Mouse (Mus musculus): ENCODE measurements around the gene Med13l.

Med13l gene

GRCm38 (mm10) chr5:118594470-118595236 is 34.2 kb downstream of the Med13l start:
- peak; percentile 60 for DNase-seq (ENCODE audit: low spot score)

GRCm38 (mm10) chr5:118595901-118596300 is 35.4 kb downstream of the Med13l start:
- no peak for DNase-seq (ENCODE audit: low spot score)

GRCm38 (mm10) chr5:118596452-118597092 is 36.1 kb downstream of the Med13l start:
- DNase-seq (ENCODE audit: low spot score), result no peak

- DNase-seq (ENCODE audit: low spot score), result no peak
These were observed 38.1 kb downstream of the Med13l start for GRCm38 (mm10) chr5:118598601-118599000.

DNA sequence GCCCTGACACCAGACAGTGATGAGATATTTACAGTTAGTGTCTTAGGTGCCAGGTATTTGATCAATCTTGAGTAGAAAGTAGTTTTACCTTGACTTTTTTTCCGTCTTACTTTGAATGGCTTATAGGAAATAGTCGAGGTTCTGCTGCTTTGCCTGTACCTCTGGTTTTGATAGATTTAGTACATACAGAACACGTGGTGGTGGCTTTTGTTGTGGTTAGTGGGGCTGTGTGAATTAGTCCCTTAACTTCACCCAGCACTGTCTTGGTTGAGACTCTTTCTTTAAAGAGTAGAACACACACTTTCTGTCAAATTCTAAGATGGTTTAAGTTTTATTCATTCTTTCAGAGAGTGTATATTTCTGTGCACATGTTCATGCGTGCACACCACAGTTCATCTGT is 41.0 kb downstream of the Med13l start:
- no peak for DNase-seq (ENCODE audit: low spot score)

DNA sequence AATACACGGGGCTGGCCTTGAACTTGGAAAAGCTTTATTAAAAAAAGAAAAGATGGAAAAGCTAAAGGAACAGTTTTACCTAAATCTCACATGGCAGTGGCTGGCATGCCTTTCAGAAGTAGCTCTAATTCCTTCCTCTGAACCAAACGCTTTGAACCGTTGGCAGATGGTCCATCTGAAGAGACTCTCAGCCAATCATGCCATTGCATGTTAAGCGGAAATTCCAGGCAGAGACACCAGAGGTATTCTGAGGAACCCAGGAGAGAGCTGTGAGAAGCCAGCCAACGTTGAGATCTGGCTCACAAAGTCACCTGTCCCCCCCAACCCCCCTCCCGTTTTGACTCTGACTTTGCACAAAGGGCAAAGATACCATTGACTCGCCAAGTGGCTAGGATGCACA is 42.2 kb downstream of the Med13l start:
- no peak for DNase-seq (ENCODE audit: low spot score)

DNA sequence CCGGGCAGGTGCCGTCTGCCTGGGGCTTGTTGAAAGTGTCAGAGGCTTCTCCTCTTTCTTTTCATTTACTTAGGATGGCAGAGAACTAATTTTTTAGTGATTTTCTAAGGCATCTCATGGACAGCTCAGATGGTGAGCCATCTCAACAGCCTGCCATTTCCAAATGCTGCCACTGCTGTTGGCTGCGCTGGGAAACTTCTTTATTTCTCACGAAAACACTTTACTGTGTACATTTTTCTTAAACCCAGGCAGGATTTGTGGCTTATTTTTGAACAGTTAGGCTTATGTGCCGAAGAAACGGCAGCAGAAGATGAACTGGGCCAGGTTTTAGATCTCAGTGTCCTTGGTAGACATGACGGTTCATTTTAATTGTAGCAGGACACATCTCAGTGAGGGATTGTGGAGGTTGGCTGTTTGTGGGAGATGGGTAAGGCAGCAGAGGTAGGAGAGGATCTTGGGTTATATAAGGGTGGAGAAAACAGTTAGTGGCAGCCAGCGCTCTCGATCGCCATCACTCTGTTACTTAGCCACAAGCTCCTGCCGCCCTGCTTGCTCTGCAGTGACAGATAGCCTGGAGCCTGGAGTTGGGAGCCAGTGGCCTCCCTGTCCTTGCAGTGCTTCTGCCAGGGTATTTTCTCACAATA is 45.1 kb downstream of the Med13l start:
- DNase-seq (ENCODE audit: low spot score), result no peak

DNA sequence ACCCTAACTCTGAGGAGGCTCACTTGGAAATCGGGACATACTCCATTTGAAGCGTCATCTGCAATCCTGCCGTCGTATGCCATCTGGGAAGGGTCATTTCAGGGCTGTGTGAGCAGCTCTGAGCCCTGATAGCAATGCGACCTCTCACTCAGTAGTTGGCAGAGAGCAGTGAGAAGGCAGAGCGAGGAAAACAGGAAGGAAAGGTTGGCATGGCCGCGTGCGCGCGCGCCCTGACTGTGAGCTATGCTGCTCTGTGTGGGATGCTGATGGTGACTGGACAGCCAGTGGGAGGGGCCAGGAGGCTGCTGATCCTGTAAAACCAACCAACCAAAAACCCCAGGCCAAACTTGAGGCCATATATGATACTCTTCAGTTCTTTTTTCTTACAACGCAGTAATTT is 46.2 kb downstream of the Med13l start:
- no peak for DNase-seq (ENCODE audit: low spot score)

DNA sequence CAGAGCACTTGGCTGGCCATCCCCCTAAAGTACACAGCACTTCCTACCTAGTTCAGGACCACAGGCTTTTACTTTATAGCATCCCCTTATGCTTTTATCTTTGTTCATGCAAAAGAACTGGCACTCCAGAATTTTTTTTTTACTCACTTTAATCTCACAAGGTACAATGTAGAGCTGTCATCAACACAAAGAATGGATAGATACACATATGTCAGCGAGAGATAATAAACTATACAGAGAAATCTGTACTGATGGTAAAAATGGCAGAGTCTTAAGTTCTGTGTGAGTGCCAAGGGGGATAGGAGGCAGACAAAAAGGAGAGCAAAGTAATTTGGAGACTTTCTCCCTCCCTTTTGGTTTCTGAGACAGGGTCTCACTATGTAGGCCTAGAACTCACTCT is 47.4 kb downstream of the Med13l start:
- DNase-seq (ENCODE audit: low spot score), result no peak

DNA sequence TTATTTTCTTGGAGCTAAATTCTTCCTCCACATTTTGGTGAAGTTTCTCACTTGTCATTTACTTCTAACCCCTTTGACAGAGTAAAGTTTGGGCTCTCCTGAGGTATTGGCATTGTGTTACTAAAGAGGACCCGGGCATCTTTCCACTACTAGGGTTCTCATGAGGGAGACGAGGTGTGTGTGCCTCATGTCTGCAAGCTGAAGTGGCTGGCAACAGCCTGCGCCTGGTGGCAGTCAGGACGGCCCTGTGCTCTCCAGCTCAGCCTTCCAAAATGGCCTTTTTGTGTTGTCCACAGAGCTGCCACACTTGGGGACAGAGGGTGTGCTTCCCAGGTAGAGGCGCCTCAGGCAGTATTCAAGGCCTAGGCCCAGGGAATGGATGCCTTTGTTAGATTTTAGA is 50.0 kb downstream of the Med13l start:
- DNase-seq (ENCODE audit: low spot score), result no peak

DNA sequence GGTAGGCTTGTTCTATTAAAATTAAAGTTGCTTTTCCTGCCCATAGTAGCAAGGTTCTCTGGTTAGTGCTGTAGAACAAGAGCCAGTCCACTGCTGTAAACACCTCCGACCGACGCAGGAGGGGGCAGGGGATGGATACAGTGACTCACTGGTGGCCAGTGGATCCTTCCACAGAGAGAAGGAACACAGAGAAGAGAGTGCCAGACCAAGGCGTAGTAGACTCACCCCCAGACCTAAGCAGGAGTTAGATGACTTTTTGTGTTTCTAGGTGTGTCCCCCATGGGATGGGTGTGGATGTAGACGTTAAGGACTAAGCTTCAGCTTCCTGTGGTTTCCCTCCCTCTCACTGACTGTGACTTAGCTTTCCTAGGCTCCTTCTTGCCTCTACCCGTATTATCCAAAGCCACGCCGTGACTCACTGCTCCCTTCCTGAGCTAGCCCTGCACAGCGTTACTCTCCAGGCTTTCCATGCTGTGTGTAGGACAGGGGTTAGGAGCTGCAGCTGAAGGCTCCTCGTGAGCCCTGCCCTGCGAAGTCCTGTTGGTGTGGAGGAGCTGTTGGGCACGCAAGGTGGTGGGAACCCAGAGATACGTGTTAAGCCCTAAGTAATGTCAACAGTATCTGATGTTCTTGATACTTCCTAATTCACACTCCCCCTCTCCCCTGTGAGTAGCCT is 52.6 kb downstream of the Med13l start:
- no peak for DNase-seq (ENCODE audit: low spot score)

- DNase-seq (ENCODE audit: low spot score), result no peak
These were observed 53.2 kb downstream of the Med13l start for GRCm38 (mm10) chr5:118613704-118614103.

DNA sequence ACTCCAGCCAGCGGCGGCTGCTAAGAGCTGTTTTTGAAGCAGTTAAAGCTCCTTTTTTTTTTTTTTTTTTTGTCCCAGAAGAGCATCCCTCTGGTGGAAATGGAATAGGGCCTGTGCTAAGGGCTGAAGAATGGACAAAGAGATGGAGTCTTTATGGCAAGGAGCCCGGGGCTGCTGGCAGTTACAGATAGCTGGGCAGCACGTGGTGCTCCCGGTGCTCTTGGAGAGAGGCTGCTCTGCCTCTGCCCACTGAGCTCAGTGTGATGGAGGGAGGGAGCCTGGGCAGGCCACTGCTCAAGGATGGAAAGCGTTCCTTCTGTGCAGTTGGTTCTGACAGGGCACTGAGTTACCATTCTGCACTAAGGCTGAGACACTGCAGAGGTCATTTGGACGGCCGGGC is 53.6 kb downstream of the Med13l start:
- no peak for DNase-seq (ENCODE audit: low spot score)

DNA sequence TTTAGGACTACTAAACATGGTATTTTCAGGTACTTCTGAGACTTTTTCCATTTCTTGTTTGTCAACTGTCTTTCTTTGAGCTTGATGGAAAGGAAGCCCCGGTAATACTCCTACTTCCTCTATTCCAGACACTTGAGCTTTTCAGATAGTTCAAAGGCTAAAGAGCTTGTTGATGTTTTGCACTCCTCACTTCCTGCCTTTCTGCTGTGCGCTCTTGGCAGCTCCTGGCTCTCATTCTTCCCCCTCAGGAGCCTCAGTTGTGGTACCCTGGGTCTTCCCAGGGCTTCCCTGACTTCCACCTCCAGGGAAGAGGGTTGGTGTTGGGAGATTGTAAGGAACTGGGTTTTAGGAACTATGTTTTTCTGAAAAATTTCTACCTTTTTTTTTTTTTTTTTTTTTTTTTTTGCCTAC is 54.1 kb downstream of the Med13l start:
- no peak for DNase-seq (ENCODE audit: low spot score)

GRCm38 (mm10) chr5:118618963-118619610 is 58.6 kb downstream of the Med13l start:
- DNase-seq (ENCODE audit: low spot score), result no peak

DNA sequence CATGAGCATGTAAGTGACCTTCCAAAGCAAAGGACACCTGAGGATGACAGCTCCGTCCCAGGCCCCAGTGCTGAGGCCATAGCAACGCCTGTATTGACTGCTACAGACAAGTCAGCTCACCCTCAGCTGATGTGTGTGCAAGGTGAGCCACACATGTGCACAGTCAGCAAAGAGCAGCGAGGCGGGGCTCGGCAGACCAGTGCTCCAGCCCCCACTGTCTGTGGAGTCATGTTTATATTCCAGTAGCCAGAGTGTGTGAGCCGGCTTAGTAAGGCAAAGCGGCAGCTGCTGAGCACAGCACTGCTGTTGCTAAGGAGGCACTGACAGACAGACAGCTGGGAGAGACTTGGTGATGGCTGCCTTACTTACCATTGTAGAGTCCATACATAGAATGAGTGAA is 59.3 kb downstream of the Med13l start:
- DNase-seq (ENCODE audit: low spot score), result no peak

DNA sequence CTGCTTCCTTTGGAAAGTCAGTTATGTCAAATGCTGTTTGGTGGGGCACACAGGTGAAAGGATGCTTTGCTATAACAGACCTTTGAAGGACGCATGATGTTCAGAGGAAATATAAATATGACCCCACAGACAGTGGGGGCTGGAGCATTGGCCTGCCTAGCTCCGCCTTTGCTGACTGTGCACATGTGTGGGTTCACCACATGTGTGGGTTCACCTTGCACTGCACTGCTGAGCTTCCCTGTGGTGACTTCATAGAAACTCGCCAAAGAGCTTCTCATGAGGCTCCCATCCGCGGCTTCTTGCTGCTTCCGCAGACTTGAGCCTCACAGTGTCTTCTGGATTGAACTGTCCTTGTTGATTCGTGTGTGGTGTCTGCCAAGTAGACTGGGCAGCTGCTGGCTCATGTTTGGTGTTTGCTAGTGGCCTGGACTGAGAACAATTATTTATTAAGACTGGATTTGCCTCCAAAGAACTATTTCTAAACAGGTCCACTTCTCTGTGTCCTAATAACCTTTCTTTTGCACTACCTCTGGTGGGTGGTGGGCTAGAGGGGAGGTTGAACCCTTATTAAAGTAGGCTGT is 59.9 kb downstream of the Med13l start:
- DNase-seq (ENCODE audit: low spot score), result no peak

DNA sequence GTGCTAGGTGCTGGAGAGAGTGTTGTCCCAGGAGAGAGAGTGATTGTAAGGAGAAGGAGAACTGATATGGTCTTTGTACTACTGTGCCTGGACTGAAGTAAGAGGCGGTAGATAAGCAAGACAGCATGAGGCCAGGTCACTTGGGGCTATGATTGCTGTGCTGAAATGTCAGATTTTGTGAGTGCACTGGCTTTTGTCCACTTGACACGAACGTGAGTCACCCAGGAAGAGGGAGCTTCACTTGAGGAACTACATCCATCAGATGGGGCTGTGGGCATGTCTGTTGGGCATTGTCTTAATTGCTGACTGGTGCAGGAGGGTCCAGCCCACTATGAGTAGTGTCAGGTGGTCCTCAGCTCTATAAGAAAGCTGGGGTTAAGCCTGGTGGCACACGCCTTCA is 61.4 kb downstream of the Med13l start:
- no peak for DNase-seq (ENCODE audit: low spot score)

- no peak for DNase-seq (ENCODE audit: low spot score)
These were observed 61.9 kb downstream of the Med13l start for GRCm38 (mm10) chr5:118622346-118622745.

DNA sequence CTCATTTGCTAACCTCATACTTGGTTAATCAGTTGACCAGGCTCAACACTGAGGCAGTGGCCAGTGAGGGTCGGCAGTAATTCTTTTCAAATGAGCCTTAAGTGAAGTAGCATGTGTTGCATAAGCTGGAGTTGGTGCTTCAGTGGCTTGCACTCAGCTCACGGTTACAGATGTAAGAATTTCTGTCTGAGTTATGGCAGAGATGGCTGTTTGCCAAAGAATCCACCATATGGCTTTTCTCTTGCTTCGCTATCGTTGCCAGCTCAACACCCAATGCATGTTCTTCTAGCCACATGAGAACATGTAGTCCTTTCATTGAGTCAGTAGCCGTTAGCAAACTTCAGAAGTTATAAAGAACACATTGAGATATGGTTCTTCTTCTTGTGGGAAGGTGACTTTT is 63.3 kb downstream of the Med13l start:
- no peak for DNase-seq (ENCODE audit: low spot score)

DNA sequence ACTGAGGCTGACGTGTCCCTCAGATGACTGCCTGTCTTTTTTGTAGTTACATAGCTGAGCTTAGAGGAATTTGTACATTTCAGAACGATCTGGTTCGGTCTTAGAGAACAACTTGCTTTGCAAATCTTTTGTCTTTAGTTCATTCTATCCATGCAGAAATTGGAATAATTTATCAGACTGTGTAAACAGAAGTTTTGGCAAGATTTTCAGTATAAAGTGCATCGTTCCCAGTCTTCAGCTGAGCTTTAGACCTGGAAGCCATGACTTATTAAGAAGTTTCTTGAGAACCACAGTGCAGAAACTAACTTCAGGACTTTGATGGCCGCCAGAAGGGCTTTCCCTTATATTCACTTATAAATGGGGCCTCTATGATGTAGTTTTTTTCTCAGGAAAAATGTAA is 67.2 kb downstream of the Med13l start:
- no peak for DNase-seq (ENCODE audit: low spot score)

DNA sequence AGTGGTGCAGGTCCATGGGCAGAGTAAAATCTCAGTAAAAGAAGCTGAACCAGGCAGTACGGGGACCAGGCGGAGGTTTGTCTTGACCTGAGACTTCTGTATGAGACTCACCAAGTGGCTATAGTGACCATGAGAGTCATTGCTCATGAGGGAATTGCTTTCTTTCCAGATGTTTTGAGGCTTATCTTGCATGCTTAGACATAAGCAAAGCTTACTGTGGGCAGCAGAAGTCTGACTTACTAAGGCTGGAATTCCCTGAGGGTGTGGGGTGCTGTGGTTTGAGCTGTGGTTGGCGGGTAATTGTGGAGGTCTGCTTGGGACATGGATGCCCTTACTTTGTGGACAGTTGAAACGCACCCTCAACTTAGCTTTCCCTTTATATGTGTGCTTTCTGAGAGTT is 67.7 kb downstream of the Med13l start:
- DNase-seq (ENCODE audit: low spot score), result no peak
